Mouse (Mus musculus) heart, postnatal 14 days (tissue): ENCODE measurements around the gene Smg1. TPM values are rescaled to one million over a fixed set of nuclear protein-coding genes. Genes with fewer than 3 reads are reported as not detected.

Experiments
- DNase-seq, 2 experiments: peaks; one replicate each; pipeline ENCODE4 v3.0.0; 2021 to 2022
- intact Hi-C: fragments of 180-260 bp; cut with DNase I; formaldehyde crosslinking; loops from one replicate; pipeline ENCODE4 v1.15.1; 2025
- total RNA-seq, 2 experiments: library from RNA; stranded (reverse); gene quantifications; 2 replicates each; pipeline ENCODE4 v1.2.3; 2021

Smg1 gene
- total RNA-seq, 2 experiments from 2014 or later, result 52.8 to 53.8 TPM

- intact Hi-C loops, result no loop called here
- no peak for DNase-seq
These were observed 87.0 kb downstream of the Smg1 start for GRCm38 (mm10) chr7:118156461-118156860.

GRCm38 (mm10) chr7:118154150-118154549 is 89.3 kb downstream of the Smg1 start:
- intact Hi-C loops, result no loop called here
- no peak for DNase-seq

- DNase-seq, result no peak
- intact Hi-C loops, result no loop called here
These were observed 99.9 kb downstream of the Smg1 start for GRCm38 (mm10) chr7:118143602-118144001.

GRCm38 (mm10) chr7:118143123-118143522 is 100.3 kb downstream of the Smg1 start:
- intact Hi-C loops, result no loop called here
- DNase-seq, result no peak

- intact Hi-C loops, result no loop called here
- DNase-seq, result no peak
These were observed 102.2 kb downstream of the Smg1 start for GRCm38 (mm10) chr7:118141271-118141670.

- DNase-seq, result no peak
- intact Hi-C loops, result no loop called here
These were observed 108.3 kb downstream of the Smg1 start for GRCm38 (mm10) chr7:118135128-118135527.

- intact Hi-C loops, result loop anchor here (5.0 to 10.0 kb wide), 2 partner anchors 405 to 863 kb away; partner anchors contain the start of gene Coq7
These were observed 113.9 kb downstream of the Smg1 start, which contains the start of gene Arl6ip1 for GRCm38 (mm10) chr7:118129430-118130041. Arl6ip1 (minus strand) TSS chr7:118129662.

GRCm38 (mm10) chr7:118128925-118129429 is 114.5 kb downstream of the Smg1 start:
- intact Hi-C loops, result loop anchor here (5.0 to 10.0 kb wide), 2 partner anchors 406 to 863 kb away; partner anchors contain the start of gene Coq7
- peak in 1 of 2 experiments; percentile 37 for DNase-seq

More at GRCm38 (mm10) chr7:118129430-118130041, 113.9 kb downstream of the Smg1 start, which contains the start of gene Arl6ip1:
- DNase-seq, result peak; percentile 94 to 95

- no peak for DNase-seq
- intact Hi-C loops, result loop anchor here (5.0 to 10.0 kb wide), 2 partner anchors 408 to 866 kb away; partner anchors contain the start of gene Coq7
These were observed 117.1 kb downstream of the Smg1 start for GRCm38 (mm10) chr7:118126219-118126875.

- intact Hi-C loops, result loop anchor here (5.0 to 10.0 kb wide), 2 partner anchors 409 to 867 kb away; partner anchors contain the start of gene Coq7
- DNase-seq, result no peak
These were observed 117.7 kb downstream of the Smg1 start for GRCm38 (mm10) chr7:118125736-118126135.

- intact Hi-C loops, result loop anchor here (10.0 kb wide), 1 partner anchor 411 kb away; the partner anchor contains the start of gene Coq7
- DNase-seq, result no peak
These were observed 119.7 kb downstream of the Smg1 start for GRCm38 (mm10) chr7:118123512-118124411.

- intact Hi-C loops, result loop anchor here (10.0 kb wide), 1 partner anchor 413 kb away; the partner anchor contains the start of gene Coq7
These were observed 121.2 kb downstream of the Smg1 start for GRCm38 (mm10) chr7:118122235-118122634.

GRCm38 (mm10) chr7:118120654-118121053 is 122.8 kb downstream of the Smg1 start:
- intact Hi-C loops, result loop anchor here (10.0 kb wide), 1 partner anchor 414 kb away; the partner anchor contains the start of gene Coq7
- DNase-seq, result no peak

More at GRCm38 (mm10) chr7:118122235-118122634, 121.2 kb downstream of the Smg1 start:
- no peak for DNase-seq

- DNase-seq, result no peak
- intact Hi-C loops, result loop anchor here (10.0 kb wide), 1 partner anchor 415 kb away; the partner anchor contains the start of gene Coq7
These were observed 123.5 kb downstream of the Smg1 start for GRCm38 (mm10) chr7:118119946-118120345.

GRCm38 (mm10) chr7:118119142-118119541 is 124.3 kb downstream of the Smg1 start:
- intact Hi-C loops, result no loop called here
- no peak for DNase-seq

GRCm38 (mm10) chr7:118118426-118118825 is 125.0 kb downstream of the Smg1 start:
- intact Hi-C loops, result no loop called here
- no peak for DNase-seq

- DNase-seq, result no peak
- intact Hi-C loops, result no loop called here
These were observed 125.8 kb downstream of the Smg1 start for GRCm38 (mm10) chr7:118117539-118118210.

GRCm38 (mm10) chr7:118116787-118117538 is 126.5 kb downstream of the Smg1 start:
- intact Hi-C loops, result no loop called here
- no peak for DNase-seq
